Mouse (Mus musculus) ES-E14 (cell line): Measurements from ENCODE around the gene Prdm5. TPM values are rescaled to one million over a fixed set of nuclear protein-coding genes. Genes with fewer than 3 reads are reported as not detected.

Experiments used
- DNase-seq: peaks from one replicate; pipeline ENCODE4 v3.0.0-alpha.2; 2013; ENCODE audit warnings: low read depth, low spot score
- H3K27ac ChIP-seq: 2 replicates; pipeline ENCODE4 v1.5.1; 2012; ENCODE audit warnings: low read depth, mild to moderate bottlenecking, low read length, moderate library complexity, mixed read lengths; ENCODE audit not compliant: poor library complexity, insufficient read depth, severe bottlenecking
- H3K36me3 ChIP-seq: 2 replicates; pipeline ENCODE4 v1.6.1; 2012; ENCODE audit warnings: mild to moderate bottlenecking, low read length, moderate library complexity, mixed read lengths; ENCODE audit not compliant: control insufficient read depth, poor library complexity, insufficient read depth, severe bottlenecking
- H3K4me1 ChIP-seq, 2 experiments: fragments of 150-350 bp in 1 of 2; sonication (generic) in 1 of 2; 2 replicates each; pipeline ENCODE4 v1.6.1; 2012; ENCODE audit warnings: low read length in 2 of 2, mild to moderate bottlenecking in 1 of 2, mixed read lengths in 1 of 2; ENCODE audit not compliant: control insufficient read depth in 2 of 2, insufficient read depth in 2 of 2, poor library complexity in 1 of 2
- H3K4me3 ChIP-seq, 2 experiments: fragments of 150-350 bp in 1 of 2; sonication (generic) in 1 of 2; 2 replicates each; pipeline ENCODE4 v1.5.1; 2012; ENCODE audit warnings: low read length in 2 of 2, low read depth in 1 of 2, mild to moderate bottlenecking in 1 of 2, mixed read lengths in 1 of 2; ENCODE audit not compliant: insufficient read depth in 1 of 2, poor library complexity in 1 of 2, severe bottlenecking in 1 of 2
- H3K9ac ChIP-seq: 2 replicates; pipeline ENCODE4 v1.6.1; 2012; ENCODE audit warnings: low read depth, mild to moderate bottlenecking, low read length, mixed read lengths; ENCODE audit not compliant: poor library complexity, insufficient read depth, severe bottlenecking
- H3K9me3 ChIP-seq: fragments of 150-350 bp; sonication (generic); 2 replicates; pipeline ENCODE4 v1.6.1; 2012; ENCODE audit warnings: low read depth, mild to moderate bottlenecking, low read length; ENCODE audit not compliant: control insufficient read depth, insufficient read depth
- CHD2 ChIP-seq: IDR thresholded peaks from 2 replicates; pipeline ENCODE4 v1.6.1; 2014; ENCODE audit warnings: mild to moderate bottlenecking, low read depth, low read length, inconsistent platforms
- HCFC1 ChIP-seq: IDR thresholded peaks from 2 replicates; pipeline ENCODE4 v1.6.1; 2012; ENCODE audit warnings: low read length, inconsistent platforms, borderline replicate concordance; ENCODE audit not compliant: insufficient read depth
- MAFK ChIP-seq: IDR thresholded peaks from 2 replicates; pipeline ENCODE4 v1.6.1; 2014; ENCODE audit warnings: mild to moderate bottlenecking, low read depth, low read length, inconsistent platforms; ENCODE audit not compliant: insufficient read depth
- ZC3H11A ChIP-seq: IDR thresholded peaks from 2 replicates; pipeline ENCODE4 v1.6.1; 2012; ENCODE audit warnings: low read depth, mild to moderate bottlenecking, inconsistent platforms, low read length, borderline replicate concordance
- ZNF384 ChIP-seq: IDR thresholded peaks from 2 replicates; pipeline ENCODE4 v1.6.1; 2012; ENCODE audit warnings: low read depth, low read length, inconsistent platforms
- in situ Hi-C, 2 experiments: fragments of 600-800 bp; cut with MboI; formaldehyde crosslinking; loops; one replicate each; pipeline ENCODE4 v1.15.1; 2025; ENCODE audit warnings: low sequenced_read_pairs in 2 of 2, inconsistent platforms in 1 of 2; ENCODE audit not compliant: unreplicated experiment in 2 of 2
- total RNA-seq: library from RNA; depleted of rRNA; stranded (reverse); fragments of 300-350 nt; gene quantifications from 2 replicates; pipeline ENCODE4 v1.2.3, GENCODE M21; 2012; rRNA removed

Prdm5 gene
- total RNA-seq, 1 experiment: 26.1 TPM

DNA sequence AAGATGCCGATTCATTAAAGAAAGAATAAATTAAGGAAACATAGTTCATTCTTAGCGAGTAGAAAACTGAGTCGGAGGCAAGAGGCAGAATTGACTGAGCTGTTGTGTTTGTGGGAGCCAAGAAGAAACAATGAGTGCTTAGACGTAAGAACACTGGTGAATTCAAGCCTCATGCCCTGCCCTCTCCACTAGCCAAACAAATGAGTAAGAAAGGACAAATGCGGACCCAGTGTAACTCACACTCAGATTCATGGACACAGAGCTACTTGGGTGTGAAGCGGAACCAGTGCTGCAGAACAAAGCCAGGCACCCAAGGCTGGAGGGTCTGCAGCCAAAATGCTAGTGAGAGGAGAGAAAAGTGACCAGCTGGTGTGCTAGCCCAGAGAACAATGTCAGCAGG is 171.7 kb downstream of the Prdm5 start:
- no peaks in the 10 kb centered on the region for H3K36me3 ChIP-seq
- DNase-seq: no peak
- no peak overlapping the region for H3K4me3 ChIP-seq
- in situ Hi-C loops: no loop called here
- no peaks in the 10 kb centered on the region for H3K4me1 ChIP-seq
- H3K9ac ChIP-seq: no peak overlapping the region
- H3K27ac ChIP-seq: no peak overlapping the region
- TF ChIP-seq ZC3H11A (no peak), HCFC1 (no peak), ZNF384 (no peak), CHD2 (no peak), MAFK (no peak)
- no peaks in the 10 kb centered on the region for H3K9me3 ChIP-seq

GRCm38 (mm10) chr6:65952309-65952708 is 173.5 kb downstream of the Prdm5 start, which contains the start of gene 4930544G11Rik:
TSS of gene 4930544G11Rik (plus strand) at chr6:65952609.
- Histone ChIP-seq H3K4me1 (no peaks in the 10 kb centered on the region), H3K9ac (no peak within 1 kb of the TSS), H3K27ac (no peak within 1 kb of the TSS), H3K4me3 (no peak within 1 kb of the TSS), H3K9me3 (no peaks in the 10 kb centered on the region), H3K36me3 (no peaks in the 10 kb centered on the region)
- in situ Hi-C loops: no loop called here
- no peak for TF ChIP-seq ZNF384
- no peak for TF ChIP-seq CHD2
- no peak for TF ChIP-seq ZC3H11A
- TF ChIP-seq HCFC1: no peak
- TF ChIP-seq MAFK: no peak
- no peak for DNase-seq

DNA sequence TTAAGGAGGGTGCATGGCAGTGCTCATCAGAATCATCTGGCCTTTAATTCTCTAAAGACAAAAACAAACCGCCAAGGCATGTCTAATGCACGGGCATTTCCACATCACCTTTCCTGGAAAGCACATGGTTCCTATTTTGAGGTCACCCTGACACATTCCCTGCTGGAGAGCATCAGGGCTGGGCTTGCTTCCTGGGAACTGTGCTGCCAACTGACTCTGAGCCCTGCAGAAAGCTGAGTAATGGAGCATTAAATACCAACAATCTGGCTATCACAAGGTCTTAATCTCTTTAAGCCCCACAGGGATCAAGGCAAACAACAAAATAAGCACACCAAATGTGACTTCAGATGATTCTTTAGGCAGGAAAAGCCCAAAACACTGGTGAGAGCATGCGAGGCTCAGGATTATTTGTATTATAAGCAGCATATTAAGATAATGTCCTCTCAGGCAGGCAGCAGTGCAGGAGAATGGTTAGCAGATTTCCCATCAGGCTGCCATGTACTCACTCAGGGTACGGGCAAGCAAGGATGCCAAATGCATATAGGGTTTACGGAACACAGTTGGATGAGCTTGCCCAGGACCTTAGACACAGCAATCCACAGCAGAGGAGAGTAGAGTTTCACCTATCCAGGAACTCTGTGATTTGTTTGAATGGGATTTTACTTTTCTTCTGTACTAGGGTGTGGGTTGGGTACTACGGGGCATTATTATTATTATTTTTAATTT is 190.8 kb downstream of the Prdm5 start:
- in situ Hi-C loops: no loop called here
- Histone ChIP-seq H3K9ac (no peak overlapping the region), H3K9me3 (no peaks in the 10 kb centered on the region), H3K27ac (no peak overlapping the region), H3K4me1 (no peaks in the 10 kb centered on the region), H3K4me3 (no peak overlapping the region), H3K36me3 (no peaks in the 10 kb centered on the region)
- TF ChIP-seq ZNF384 (no peak), HCFC1 (no peak), ZC3H11A (no peak), CHD2 (no peak), MAFK (no peak)
- no peak for DNase-seq

GRCm38 (mm10) chr6:65970410-65970809 is 191.6 kb downstream of the Prdm5 start:
- Histone ChIP-seq H3K36me3 (no peaks in the 10 kb centered on the region), H3K4me1 (no peaks in the 10 kb centered on the region), H3K9ac (no peak overlapping the region), H3K27ac (no peak overlapping the region), H3K4me3 (no peak overlapping the region), H3K9me3 (no peaks in the 10 kb centered on the region)
- DNase-seq: no peak
- no peak for TF ChIP-seq CHD2
- no peak for TF ChIP-seq HCFC1
- no peak for TF ChIP-seq ZC3H11A
- TF ChIP-seq ZNF384: no peak
- TF ChIP-seq MAFK: no peak
- in situ Hi-C loops: no loop called here

Other genes starting within 250 kb of the Prdm5 start
- gene Ndnf, start 107.4 kb upstream of the Prdm5 start, total RNA-seq: 0.95 and 1.4 TPM in 2 replicates
- gene 4930544G11Rik, start 173.6 kb downstream of the Prdm5 start, total RNA-seq: not detected in 2 replicates